Mouse (Mus musculus): ENCODE measurements around the gene Fhit.
A peak's percentile ranks its signal among the peaks of the same experiment; 100 is the strongest.

Fhit gene

DNA sequence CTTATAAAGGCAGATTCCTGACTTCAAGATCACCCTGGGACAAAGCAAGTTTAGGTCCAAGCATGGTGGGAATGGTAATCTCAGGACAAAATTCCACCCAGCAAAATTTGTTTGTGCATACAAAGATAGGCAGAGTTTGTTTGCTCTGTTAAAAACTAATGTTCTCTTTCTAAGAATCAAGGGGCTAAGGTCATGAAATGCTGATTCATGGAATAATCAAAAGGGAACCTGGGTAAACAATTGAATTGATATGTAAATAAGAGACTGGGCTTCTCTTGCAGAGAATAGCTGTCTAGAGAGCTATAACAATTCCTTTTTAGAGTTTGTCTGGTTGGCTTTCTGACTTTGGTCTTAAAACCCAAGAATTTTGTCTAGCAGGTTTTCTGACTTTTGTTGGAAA lies 647.8 kb downstream of the Fhit start:
- DNase-seq (ENCODE audit: low spot score in 2 of 2) = no peak

DNA sequence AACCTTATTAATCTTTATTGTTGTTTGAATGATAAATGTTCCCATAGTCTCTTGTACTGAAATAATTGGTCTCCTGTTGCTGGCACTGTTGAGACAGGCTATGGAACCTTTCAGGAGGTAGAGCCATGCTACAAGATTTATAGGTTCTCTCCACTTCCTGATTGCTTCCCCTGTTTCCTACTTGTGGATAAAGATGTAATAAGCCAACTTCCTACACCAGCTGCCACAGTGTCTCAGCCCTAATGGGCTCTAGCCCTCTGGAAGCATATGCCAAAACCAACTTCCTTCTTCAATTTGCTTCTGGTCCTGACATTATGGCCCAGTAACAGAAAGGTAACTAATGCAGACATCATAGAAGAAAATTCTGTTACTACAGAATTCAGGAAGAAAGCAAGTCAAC lies 652.6 kb downstream of the Fhit start:
- DNase-seq (ENCODE audit: low spot score in 2 of 2) = no peak

DNA sequence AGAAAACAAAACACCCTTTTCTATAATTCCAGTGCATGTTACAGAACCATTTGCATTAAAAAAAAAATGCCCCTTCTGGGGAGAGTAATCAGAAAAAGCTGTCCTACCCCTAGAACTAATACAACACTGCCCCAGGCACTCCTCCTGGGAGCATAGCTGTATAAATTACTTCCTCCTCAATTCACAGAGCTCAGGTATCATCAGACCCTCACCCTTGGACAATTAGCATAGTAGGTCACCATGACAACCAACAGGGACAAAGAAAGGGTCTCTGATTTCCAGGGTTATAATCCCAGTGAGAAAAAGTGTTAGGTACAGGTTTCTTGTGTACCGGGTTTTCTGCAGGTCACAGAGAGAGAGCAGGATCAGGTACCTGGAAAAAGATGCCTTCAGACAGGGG lies 654.3 kb downstream of the Fhit start:
- no peak for DNase-seq (ENCODE audit: low spot score in 2 of 2)

DNA sequence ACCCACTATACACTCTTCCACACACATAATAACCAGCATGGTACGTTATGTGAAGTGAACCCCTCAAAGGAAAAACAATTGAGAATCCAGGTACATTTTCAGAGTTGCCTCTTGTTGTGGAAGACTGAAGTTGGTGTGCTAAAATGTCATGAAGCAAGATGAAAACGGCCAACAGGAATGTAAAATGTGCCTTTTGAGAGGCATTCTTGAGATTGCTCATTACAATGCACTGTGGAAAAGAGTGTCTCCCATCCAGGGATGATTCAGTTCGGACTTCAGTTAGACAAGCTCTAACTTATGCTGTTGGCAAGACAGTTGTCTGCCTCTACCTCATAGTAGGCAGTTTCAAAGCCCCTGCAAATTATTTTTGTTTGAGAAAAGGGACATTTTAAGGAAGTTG lies 676.0 kb downstream of the Fhit start:
- DNase-seq (ENCODE audit: low spot score in 2 of 2) = no peak

DNA sequence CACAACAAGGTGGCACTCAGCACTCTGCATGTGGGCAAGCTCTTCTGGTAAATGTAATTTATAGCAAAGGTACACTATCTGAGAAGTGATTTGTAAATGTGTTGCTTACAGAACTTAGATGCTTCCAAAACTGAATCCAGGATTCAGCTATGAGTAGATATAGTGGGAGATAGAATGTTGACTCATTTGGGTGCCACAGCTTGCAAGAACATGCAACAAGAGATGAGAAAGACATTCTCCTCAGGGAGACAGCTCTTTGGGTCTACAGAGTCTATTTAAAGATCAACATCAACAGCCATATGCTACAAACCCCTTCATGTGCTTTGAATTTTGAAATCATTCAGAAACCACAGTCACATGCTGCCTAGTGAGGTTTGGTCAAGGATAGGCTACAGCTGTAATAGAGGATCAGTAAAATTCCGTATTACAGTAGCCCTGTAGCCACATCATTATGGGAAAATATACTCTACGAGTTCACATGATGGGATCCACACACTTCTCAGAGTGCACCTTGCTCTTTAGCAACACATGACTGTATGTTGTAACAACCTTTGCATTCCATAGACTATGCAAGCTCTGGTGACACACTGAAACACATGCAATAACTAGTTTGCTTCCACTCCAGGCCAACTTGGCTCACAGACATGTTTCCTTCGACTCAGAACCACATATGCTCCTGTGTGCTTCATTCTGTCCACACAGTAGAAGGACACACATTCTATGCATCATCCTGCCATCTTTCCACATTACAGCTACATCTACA lies 678.8 kb downstream of the Fhit start:
- DNase-seq (ENCODE audit: low spot score in 2 of 2) = no peak

DNA sequence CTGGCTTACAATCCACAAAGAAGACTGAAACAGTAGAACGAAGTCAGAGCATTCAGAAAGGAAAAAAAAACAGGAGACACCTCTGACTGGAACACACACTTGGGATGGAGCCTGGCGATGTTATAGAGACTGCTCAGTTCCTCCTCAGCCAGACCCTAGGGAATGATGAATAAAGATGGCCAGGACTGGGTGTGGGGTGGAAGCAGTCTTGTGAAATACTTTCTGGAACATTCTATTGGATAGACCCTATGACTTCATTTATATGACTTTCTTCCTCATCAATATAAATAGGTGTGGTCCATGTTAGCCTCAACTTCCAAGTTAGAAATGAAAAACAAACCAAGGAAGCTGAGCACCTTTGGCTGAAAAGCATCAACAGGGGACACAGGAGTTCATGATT lies 680.5 kb downstream of the Fhit start:
- no peak for DNase-seq (ENCODE audit: low spot score in 2 of 2)

DNA sequence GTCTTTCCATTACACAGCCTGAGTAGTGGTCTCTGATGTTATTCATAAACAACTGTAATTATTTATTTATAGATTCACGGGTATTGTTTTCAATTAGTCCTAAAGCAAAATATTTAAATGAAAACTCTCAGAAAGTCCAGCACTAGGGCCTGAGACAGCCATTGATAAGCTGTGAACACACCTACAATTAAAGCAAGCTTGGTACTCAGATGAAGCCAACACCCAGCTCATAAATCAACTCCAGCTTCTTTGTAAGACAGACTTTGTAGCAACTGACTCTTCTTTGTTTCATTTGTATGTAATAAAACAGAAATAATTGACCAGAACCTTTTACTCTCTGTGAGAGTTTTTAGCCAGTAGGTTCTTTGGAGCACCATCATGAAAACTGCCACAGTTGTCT lies 681.2 kb downstream of the Fhit start:
- DNase-seq (ENCODE audit: low spot score in 2 of 2) = no peak

DNA sequence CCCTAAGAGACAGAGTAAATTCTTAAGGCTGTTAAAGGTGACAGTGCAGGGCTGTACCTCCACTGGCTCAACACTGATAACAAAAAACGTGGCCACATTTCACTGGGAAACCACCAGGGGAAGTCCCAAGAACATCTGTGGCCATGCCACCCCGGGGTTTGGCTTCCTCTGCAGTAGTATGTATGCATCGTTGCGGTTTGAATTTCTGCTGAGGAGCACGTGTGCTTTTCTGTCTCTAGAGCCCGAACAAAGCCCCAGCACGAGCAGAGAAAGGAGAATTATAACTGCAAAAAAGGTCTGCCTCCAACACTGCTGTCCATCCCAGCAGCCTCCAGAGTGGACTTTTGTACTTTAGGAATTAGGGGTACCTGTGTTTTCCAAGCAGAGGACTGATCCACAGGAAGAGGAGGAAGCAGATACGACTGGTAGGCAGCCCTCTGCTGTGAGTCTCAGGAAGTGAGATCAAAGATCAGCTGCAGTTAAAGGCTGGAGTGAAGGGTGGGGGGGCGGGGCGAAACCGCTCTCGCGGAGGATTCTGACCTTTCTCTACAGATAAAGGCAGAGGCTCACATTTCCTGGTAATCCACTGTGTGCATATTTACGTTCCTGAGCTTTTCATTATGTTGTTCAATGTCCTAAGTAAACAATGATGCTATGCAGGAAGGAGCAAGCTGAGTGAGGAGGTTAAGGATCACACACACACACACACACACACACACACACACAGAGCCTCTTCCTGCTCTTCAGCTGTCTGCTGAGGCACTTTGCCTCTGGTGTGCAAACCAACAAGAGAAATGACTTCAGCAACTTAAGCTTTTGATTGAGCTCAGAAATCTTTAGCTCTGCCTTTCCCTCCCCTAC lies 708.6 kb downstream of the Fhit start:
- peak; percentile 90 to 91 for DNase-seq (ENCODE audit: low spot score in 2 of 2)

DNA sequence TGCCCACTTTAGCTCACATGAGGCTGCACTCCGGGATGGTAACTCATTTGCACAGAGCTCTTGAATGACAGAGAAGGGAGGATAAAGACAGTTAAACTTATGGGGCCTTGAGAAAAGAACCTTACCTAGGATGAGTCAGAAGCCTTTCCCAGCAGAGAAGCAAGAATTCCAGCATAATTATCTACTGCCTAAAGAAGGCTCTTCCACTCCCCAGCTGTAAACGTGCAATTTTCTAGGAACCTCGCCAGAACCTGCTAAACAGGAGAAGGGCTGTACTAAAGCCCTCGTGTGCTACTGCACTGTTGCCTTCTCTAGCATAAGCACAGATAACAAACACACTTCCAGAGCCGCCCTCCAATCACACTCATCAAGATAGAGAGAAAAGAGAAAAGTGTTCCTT lies 709.6 kb downstream of the Fhit start:
- DNase-seq (ENCODE audit: low spot score in 2 of 2) = no peak

DNA sequence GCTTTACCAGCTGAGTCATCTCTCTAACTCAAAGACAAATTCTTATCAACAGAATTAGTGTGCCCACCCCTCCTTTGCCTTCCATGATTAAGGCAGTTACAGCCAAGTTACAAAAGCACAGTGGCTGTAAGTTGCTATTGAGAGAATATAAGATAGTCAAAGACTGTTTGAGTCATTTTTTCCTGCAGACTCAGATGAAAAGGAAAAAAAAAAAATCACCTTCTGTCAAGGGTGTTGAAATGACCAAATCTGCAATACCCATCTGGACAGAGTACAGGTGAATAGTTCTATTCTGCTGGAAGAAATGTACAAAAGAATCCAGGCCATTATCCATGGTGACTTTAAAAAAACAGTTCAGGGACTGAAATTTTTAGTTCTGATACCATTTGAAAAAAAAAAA lies 716.5 kb downstream of the Fhit start:
- DNase-seq (ENCODE audit: low spot score in 2 of 2) = no peak

DNA sequence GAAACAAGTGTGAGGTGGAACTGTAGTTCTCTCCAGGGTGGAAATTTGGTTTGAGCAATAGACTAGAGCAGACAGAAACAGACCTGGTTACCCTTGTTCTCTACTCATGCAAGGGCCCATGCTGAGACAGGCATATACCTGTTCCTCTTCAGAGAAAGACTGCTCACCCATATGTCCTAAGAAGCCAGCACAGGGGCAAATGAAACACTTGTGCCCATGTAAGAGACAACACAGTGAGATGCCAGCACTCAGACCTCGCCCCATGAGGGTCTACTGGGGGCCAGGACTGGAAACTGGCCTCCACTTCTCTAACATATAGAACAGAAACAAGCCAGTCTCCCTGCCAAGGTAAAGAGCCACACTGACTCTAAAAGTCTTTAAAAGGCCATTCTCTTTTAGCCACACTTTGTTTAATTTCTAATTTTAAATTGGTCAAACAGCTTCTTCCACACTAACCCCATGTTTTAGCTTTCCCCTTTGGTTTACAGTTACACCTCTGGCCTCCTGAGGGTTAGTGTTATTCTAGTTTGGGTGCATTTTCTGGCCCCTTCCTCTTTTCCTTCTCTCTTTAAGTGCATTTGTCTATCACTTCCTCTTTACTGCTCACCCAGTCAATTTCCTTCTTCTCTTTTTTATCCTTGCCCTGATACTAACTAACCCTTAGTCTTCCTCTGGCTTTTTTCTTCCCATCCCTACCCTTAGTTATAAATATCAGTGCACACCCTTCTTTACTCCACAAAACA lies 722.7 kb downstream of the Fhit start:
- DNase-seq (ENCODE audit: low spot score in 2 of 2) = peak; percentile 57 to 69

DNA sequence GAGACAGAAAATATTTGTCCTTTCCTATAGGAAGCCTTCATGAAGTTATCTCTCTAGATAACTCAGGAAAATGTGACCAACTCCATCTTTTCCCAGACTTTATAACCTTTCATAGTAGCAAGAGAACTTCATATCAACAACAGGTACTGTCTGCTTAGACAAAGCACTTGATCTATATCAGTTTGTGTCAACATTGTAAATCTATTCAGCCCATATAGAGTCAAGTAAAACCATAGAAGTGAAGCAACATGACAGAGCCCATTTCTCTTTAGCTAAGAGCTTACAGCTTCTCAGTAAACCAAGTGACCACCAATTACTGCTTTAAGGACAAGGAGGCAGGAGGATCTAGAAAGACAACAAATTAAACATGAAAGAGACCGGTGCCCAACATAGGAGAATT lies 725.6 kb downstream of the Fhit start:
- no peak for DNase-seq (ENCODE audit: low spot score in 2 of 2)

DNA sequence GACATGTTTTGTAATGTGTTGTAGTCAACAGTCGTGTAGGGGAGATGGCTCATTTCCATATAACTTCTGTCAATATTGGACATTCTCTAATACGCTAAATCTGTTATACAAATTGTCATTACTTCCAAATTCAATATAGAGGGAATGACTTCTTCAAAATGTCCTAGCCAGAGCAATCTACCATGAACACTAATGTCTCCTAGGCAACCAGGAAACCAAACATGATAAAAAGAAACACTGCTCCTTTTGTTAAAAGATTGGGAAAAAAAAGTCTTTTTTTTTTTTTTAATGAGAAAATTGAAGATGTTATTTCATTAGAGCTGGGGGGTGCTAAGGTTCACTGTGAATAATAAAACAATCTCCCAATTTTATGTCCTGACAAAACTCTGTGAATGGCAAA lies 729.3 kb downstream of the Fhit start:
- DNase-seq (ENCODE audit: low spot score in 2 of 2) = no peak

DNA sequence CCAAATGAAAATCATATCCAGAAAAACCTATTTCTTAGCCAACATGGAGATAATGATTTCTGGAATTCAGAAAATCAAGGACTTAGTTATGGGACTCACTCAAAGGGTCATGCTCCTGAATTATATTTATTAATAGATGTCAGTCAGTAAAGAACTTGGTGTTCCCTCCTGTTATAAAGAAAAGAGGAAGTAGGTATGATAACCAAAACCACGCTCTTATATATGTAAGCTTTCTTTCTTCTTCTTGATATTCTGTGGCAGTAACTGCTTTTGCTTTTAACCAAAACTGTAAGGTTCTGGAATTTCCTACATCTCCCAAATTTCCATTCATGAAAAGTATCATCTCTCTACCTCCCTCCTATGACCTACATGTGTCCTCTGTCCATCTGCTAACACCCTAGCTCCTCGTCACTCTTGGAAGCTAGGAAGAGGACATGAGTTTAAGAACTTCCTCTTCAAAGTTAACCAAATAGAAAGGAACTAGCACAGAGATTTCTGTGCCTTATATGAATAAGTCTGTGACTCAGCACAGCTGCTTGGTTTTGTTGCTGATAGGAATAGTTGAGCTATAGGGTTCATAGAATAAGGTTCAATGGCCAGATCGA lies 731.3 kb downstream of the Fhit start:
- DNase-seq (ENCODE audit: low spot score in 2 of 2) = peak in 1 of 2 experiments; percentile 14

DNA sequence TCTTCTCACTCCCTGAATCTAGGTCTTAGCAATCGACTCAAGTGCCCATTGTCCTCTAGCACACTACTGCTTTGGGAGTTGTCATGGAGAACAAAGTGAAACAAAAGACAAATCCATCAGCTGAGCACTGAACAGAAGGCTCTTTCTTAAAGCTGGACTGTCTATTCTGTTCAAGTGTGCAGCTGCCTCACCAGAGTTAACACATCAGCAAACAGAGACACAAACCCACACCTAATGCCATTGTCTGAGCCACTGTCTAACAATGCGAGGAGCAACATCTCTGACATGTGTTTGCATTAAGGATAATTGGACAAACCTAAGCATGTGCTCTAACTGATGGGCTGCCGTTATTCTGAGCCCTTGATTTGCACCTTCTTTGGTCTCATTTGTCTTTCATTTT lies 738.3 kb downstream of the Fhit start:
- DNase-seq (ENCODE audit: low spot score in 2 of 2) = no peak

DNA sequence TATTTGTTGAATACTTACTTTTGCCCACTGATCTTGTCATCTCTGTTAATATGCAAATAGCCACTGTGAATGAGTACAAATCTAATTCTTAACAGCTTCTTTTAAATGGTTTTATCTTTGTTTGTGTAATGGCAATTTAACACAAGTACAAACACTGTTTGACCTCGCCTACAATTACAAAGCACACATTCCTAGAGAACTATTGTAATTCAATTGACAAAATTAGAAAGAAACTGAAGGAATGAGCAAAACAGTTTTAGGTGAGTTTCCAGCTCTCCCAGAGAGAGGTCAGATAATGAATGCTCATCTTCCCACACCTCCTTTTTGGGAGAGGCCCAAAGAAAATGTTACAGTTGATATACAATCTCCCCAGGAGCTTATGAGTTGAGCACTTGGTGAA lies 739.6 kb downstream of the Fhit start:
- DNase-seq (ENCODE audit: low spot score in 2 of 2) = no peak

DNA sequence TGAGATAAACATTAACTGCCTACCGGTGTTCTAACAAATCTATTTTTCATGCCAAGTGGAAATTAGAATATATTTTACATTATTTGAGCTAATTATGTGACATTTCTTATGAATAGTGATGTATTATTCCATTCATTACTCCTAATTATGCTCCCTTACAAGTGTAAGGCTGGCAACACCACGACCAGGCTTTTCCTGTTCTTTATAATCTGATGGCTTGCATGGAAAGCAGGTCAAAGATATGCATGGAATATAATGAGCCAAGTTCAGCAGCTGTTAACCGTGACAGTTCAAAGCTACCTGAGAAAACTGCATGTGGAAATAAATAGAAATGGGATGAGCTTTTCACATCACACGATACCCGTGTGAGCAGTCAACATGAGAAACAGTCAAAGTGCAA lies 746.8 kb downstream of the Fhit start:
- DNase-seq (ENCODE audit: low spot score in 2 of 2) = no peak

DNA sequence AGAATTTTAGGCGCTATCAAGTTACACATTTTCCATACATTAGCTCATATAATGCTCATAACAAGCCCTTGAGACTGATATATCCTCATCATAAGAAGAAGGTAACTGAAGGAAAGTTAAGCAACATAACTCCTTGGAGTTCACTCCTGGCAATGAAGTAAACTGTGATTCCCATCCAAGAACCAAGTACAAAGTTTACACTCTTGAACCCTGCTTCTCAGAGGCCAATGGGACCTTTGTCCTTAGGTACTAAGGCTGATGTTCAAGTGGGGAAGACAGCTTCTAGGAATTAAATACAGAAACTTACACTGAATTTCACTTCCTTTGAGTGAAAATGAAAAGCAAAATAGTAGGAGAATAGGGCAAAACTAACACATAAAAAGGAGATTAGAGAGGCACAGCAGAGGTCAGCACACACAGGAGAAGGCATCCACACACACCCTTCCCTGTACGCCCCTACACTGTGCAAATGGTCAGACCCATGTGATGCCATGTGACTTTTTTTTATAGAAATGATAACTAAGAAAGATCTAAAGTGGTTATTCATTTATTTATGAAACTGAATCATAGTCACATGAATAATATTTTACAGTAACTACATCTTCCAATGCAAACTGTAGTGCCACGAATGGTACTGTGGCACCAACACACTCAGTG lies 752.4 kb downstream of the Fhit start:
- DNase-seq (ENCODE audit: low spot score in 2 of 2) = no peak

DNA sequence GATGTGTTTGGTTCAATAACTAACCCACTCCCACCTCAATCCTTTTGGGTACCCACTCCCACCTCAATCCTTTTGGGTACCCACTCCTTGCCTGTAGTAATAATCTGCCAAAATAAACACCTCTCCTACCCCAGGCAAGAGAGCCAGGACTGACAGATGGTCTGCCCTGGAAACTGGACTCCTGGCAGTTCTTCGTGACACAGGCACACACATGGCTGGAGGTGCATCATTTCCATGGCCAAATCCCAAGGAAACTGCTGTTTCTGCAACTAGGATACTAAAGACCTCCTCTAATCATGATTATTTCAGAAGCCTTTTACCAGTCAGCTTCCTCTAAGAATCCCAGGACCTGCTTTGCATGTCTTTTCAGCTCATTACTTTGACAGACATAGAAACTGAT lies 756.5 kb downstream of the Fhit start:
- no peak for DNase-seq (ENCODE audit: low spot score in 2 of 2)

DNA sequence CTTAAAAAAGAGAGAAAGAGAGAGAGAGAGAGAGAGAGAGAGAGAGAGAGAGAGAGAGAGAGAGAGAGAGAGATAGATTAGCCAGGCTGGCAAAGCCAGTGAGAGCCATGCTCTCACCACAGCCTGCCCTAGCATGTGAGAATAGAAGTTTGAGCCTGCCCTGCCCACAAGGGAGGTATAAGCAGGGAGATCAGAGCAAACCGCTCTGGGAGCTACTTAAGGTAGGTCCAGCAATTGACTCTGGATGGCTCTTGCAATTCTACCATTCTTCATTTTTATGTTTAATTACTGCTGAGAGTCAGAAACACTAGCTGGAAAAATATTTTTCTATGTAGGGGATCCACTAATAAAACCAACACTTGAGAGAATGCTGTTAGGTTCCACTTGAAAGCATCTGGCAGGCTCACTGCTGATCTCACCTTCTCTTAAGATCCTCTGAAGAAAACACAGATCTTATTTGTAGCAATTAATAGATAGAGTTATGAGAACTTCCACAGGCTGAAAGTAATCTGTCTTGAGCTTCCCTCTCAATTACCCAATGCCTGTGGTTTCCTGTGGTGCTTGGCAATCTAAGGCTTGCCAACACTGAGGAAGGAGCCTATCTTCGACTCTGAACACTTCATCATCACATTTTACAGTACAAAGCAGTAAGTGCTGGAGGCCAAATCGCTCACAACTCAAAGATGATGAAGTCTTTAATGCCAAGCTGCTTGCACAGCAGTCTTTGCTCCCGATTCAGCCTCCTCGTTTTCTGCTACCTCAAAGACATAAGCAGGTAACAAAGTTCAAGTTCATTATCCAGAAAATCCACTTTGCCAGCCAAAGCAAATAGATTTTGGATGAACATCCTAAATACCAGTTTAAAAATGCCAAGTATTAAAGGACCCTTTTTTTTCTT lies 793.8 kb downstream of the Fhit start:
- peak in 1 of 2 experiments; percentile 4 for DNase-seq (ENCODE audit: low spot score in 2 of 2)

DNA sequence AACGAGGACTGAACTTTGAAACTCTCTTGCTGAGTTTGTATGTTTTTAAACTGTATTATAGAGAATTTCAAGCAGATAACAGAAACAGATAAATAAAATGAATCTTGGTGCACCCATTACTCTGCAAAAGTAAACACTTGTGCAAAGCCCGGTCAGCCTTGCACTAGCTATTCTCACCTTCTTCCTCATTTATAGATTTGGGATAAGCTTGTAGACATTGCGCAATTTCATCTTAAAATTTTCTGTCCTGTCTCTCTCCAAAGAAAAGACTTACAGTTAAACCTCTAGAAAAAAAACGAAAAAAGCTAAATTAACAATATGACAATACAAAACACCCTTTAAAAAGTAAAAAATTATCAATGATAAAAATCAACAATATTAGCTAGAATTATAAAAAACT lies 795.0 kb downstream of the Fhit start:
- no peak for DNase-seq (ENCODE audit: low spot score in 2 of 2)

Data from spleen, postnatal 36 days (tissue).